Mouse (Mus musculus) ES-Bruce4 (cell line): ENCODE measurements around the gene Gm28551.
"Not testable (repeated sequence)": the region's sequence is repeated elsewhere in the genome, so short reads cannot be mapped to it uniquely, and the experiment has no call there.

Source experiments
- CTCF ChIP-seq: IDR thresholded peaks from one replicate; pipeline ENCODE4 v1.8.1; 2011; ENCODE audit warnings: low read depth, low read length
- EP300 ChIP-seq: IDR thresholded peaks from 2 replicates; pipeline ENCODE4 v1.6.1; 2011; ENCODE audit warnings: low read depth, low read length; ENCODE audit not compliant: insufficient read depth

DNA sequence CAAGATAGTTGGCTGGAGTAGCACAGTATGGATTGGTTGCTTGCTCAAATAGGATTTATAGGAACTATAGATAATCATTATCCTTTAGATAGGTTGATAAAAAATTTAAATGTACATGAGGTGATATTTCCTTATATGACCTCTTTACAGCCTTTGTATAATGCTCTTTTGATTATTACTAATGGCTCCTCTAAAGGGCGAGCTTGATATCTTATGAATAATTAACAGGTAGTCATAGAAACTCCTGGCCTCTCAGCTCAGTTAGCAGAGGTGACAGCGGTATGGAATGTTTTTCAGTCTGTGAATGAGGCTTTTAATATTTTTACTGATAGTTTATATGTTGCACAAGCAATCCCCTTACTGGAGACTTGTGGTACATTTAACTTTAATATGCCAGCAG is 23.5 kb upstream of the Gm28551 start:
- TF ChIP-seq CTCF, EP300: not testable (repeated sequence)
